ENCODE assay signal across 22 mouse cellular contexts in genomic region chr10:7033459-7033858, GRCm38 (mm10). TPM values are rescaled to one million over a fixed set of nuclear protein-coding genes. Genes with fewer than 3 reads are reported as not detected.
"Had no signal": no experiment of that assay in that cellular context is flagged by ENCODE, and none has a peak within 500 bp of the region (broad histone marks: within the 10 kb centered on the region; RNA-seq: fewer than 3 reads in every experiment).

No protein-coding gene starts in this region.

- H3K4me2 ChIP-seq: liver, embryonic 15.5 days; lung, embryonic 15.5 days; midbrain, embryonic 11.5 days; midbrain, embryonic 13.5 days; midbrain, embryonic 15.5 days; neural tube, embryonic 12.5 days; stomach, embryonic 15.5 days had no signal

- H3K27ac ChIP-seq: liver, embryonic 15.5 days; lung, embryonic 15.5 days; macrophage; midbrain, embryonic 13.5 days; midbrain, embryonic 15.5 days; neural tube, embryonic 12.5 days; stomach, embryonic 15.5 days; stomach, postnatal 0 days had no signal

- H3K4me3 ChIP-seq: liver, embryonic 15.5 days; lung, embryonic 15.5 days; midbrain, embryonic 13.5 days; midbrain, embryonic 15.5 days; neural tube, embryonic 12.5 days; stomach, embryonic 15.5 days had no signal

- H3K9me3 ChIP-seq: liver, embryonic 15.5 days; lung, embryonic 15.5 days; midbrain, embryonic 13.5 days; midbrain, embryonic 15.5 days; neural tube, embryonic 12.5 days; stomach, embryonic 15.5 days had no signal

- ATAC-seq: liver, postnatal 0 days; lung, postnatal 0 days; midbrain, embryonic 13.5 days; midbrain, embryonic 15.5 days had no signal

- H3K4me1 ChIP-seq: liver, embryonic 15.5 days; lung, embryonic 15.5 days; midbrain, embryonic 13.5 days; neural tube, embryonic 12.5 days; stomach, embryonic 15.5 days had no signal

- H3K36me3 ChIP-seq: liver, embryonic 15.5 days; lung, embryonic 15.5 days; midbrain, embryonic 13.5 days; midbrain, embryonic 15.5 days; neural tube, embryonic 12.5 days; stomach, embryonic 15.5 days had no signal

- DNase-seq: liver, postnatal 0 days; lung, adult 2 months; lung, postnatal 14 days; lung, postnatal 36 days; right cerebral cortex, adult 18-20 months; right cerebral cortex, postnatal 25 days; right cerebral cortex, postnatal 4 days; spleen, adult 18-20 months; thymus, adult 2 months; thymus, postnatal 25 days; thymus, postnatal 4 days had no signal

- H3K27me3 ChIP-seq: liver, embryonic 15.5 days; lung, embryonic 15.5 days; midbrain, embryonic 13.5 days; midbrain, embryonic 15.5 days; neural tube, embryonic 12.5 days; stomach, embryonic 15.5 days had no signal

- H3K9ac ChIP-seq: liver, embryonic 15.5 days; liver, postnatal 0 days; lung, embryonic 15.5 days; midbrain, embryonic 13.5 days; midbrain, embryonic 15.5 days; neural tube, embryonic 12.5 days; stomach, embryonic 15.5 days had no signal

RNA-seq across cellular contexts. Expression of gene Ipcef1, which starts 18.8 kb away (rescaled TPM):
- polyA plus RNA-seq: testis, adult 2 months had no signal
